In the genomic region with DNA sequence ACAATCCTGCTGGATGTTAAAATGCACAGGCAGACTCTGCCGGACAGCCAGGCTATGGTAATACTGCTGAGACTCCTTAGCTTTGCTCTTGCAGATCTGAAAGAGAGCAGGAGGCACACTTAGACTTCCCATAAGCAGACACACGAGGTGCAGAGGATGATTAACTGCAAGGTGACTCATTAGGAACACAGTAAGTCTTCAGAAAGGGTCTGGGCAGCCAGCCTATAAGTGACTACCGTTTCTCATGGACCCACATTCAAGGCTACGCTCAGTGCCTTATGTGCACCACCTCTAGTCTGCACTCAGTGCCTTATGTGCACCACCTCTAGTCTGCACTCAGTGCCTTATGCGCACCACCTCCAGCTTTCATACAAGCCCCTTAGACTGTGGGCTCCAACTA, we compare ENCODE assay signal across 21 mouse cellular contexts. TPM values are rescaled to one million over a fixed set of nuclear protein-coding genes. Genes with fewer than 3 reads are reported as not detected.
DNase-seq lines count a peak whose midpoint lies in the region; ATAC-seq and TF ChIP-seq lines count a peak whose summit lies in the region.
"Had no signal": no experiment of that assay in that cellular context is flagged by ENCODE, and none has a peak within 500 bp of the region (broad histone marks: within the 10 kb centered on the region; RNA-seq: fewer than 3 reads in every experiment).

No protein-coding gene starts in this region.

- H3K9me3 ChIP-seq in heart, embryonic 10.5 days = no peaks in the 10 kb centered on the region
- H3K9me3 ChIP-seq: embryonic facial prominence, embryonic 10.5 days; forebrain, embryonic 13.5 days; G1E; heart, embryonic 12.5 days; hindbrain, embryonic 10.5 days; intestine, embryonic 15.5 days had no signal

- ATAC-seq in megakaryocyte, adult 5-6 weeks (ENCODE audit: poor library complexity, severe bottlenecking) = peak; percentile 15; the same call in 1 of the 2 replicates
- ATAC-seq: CD4-positive, CD25-positive, alpha-beta regulatory T cell, adult 4 months; forebrain, embryonic 13.5 days; intestine, embryonic 15.5 days had no signal

- H3K27ac ChIP-seq in heart, adult 2 months = no peak overlapping the region
- H3K27ac ChIP-seq in bone marrow macrophage, adult 2 months (ENCODE audit: insufficient read depth, low read depth, low read length) = peak overlapping the region; percentile 91
- no peak overlapping the region for H3K27ac ChIP-seq in heart, embryonic 10.5 days
- H3K27ac ChIP-seq: embryonic facial prominence, embryonic 10.5 days; forebrain, embryonic 13.5 days; hindbrain, embryonic 10.5 days; hindbrain, embryonic 14.5 days; intestine, embryonic 15.5 days had no signal

- peak; percentile 72 for DNase-seq in heart, adult 11 months
- no peak for DNase-seq in heart, adult 2 months
- DNase-seq in 416B (ENCODE audit: low read depth) = peak; percentile 49
- DNase-seq in heart, adult 8-10 months (ENCODE audit: low spot score) = no peak
- no peak for DNase-seq in heart, embryonic 10.5 days (ENCODE audit: low spot score)
- DNase-seq: B cell, adult 2 months; cerebellum, adult 18-20 months; cerebellum, adult 9-11 months; cerebellum, postnatal 36 days; gastrocnemius, postnatal 10 days; kidney, adult 18-20 months had no signal

- TF ChIP-seq CTCF in heart, adult 2 months (IDR thresholded peaks at IDR 0.05) = no peak
- no peak for TF ChIP-seq CTCF in bone marrow macrophage, adult 2 months (IDR thresholded peaks at IDR 0.05; ENCODE audit: low read depth, low read length)

- H3K4me3 ChIP-seq in heart, adult 2 months = no peak overlapping the region
- H3K4me3 ChIP-seq in bone marrow macrophage, adult 2 months (ENCODE audit: insufficient read depth, low read length) = peak overlapping the region; percentile 20
- no peak overlapping the region for H3K4me3 ChIP-seq in heart, embryonic 10.5 days
- H3K4me3 ChIP-seq: embryonic facial prominence, embryonic 10.5 days; forebrain, embryonic 13.5 days; heart, embryonic 12.5 days; hindbrain, embryonic 10.5 days; intestine, embryonic 15.5 days had no signal

- H3K27me3 ChIP-seq in heart, adult 2 months (ENCODE audit: control insufficient read depth, insufficient read depth, low read length) = no peaks in the 10 kb centered on the region
- H3K27me3 ChIP-seq in heart, embryonic 10.5 days (ENCODE audit: insufficient read depth, poor library complexity, severe bottlenecking) = no peaks in the 10 kb centered on the region
- H3K27me3 ChIP-seq: forebrain, embryonic 13.5 days; heart, embryonic 12.5 days; intestine, embryonic 15.5 days had no signal

- intact Hi-C loops in heart, adult 2 months (cut with DNase I) = no loop called here

- 75% methylated on average over 5 of the region's 5 CpGs for WGBS in heart, adult 2 months
- 86% methylated on average over 5 of the region's 5 CpGs for WGBS in heart, embryonic 10.5 days

- no peaks in the 10 kb centered on the region for H3K36me3 ChIP-seq in heart, adult 2 months (ENCODE audit: control insufficient read depth, insufficient read depth, low read length)
- H3K36me3 ChIP-seq in heart, embryonic 10.5 days = peaks cover 41% of the 10 kb centered on the region

- H3K79me2 ChIP-seq in heart, adult 2 months (replicated peaks; ENCODE audit: control insufficient read depth, insufficient read depth, low read length) = no peaks in the 10 kb centered on the region

- no peak for TF ChIP-seq EP300 in heart, adult 2 months (IDR thresholded peaks at IDR 0.05; ENCODE audit: insufficient read depth, low read depth, low read length)

- H3K9ac ChIP-seq in heart, adult 2 months (ENCODE audit: low read depth, low read length) = no peak overlapping the region
- H3K9ac ChIP-seq: forebrain, embryonic 13.5 days; heart, embryonic 12.5 days; hindbrain, embryonic 14.5 days; intestine, embryonic 15.5 days had no signal

- H3K4me1 ChIP-seq in heart, adult 2 months (ENCODE audit: control insufficient read depth, insufficient read depth, low read length) = no peaks in the 10 kb centered on the region
- H3K4me1 ChIP-seq in bone marrow macrophage, adult 2 months (ENCODE audit: control insufficient read depth, insufficient read depth, low read length) = peaks cover 36% of the 10 kb centered on the region
- peaks cover 5% of the 10 kb centered on the region for H3K4me1 ChIP-seq in heart, embryonic 10.5 days
- H3K4me1 ChIP-seq: forebrain, embryonic 13.5 days; heart, embryonic 12.5 days; hindbrain, embryonic 10.5 days; intestine, embryonic 15.5 days had no signal

- no peak for TF ChIP-seq POLR2A in heart, adult 2 months (IDR thresholded peaks at IDR 0.05; ENCODE audit: insufficient read depth, low read depth, low read length)
- no peak for TF ChIP-seq POLR2A in bone marrow macrophage, adult 2 months (IDR thresholded peaks at IDR 0.05; ENCODE audit: borderline replicate concordance, low read depth, low read length)

RNA-seq across cellular contexts. Expression of a gene that starts 42.2 kb away (rescaled TPM):
- total RNA-seq in heart, adult 2 months (2021) = 100 to 1,000 TPM; 182 to 196 TPM
- 209 and 406 TPM in 2 replicates for polyA plus RNA-seq in heart, adult 2 months (2012; rRNA removed)
- 57.9 and 64.3 TPM in 2 replicates for polyA plus RNA-seq in bone marrow macrophage, adult 2 months (2012; ENCODE audit: insufficient read depth, insufficient read length, missing spikeins)
- 22.5 and 28.9 TPM in 2 replicates for total RNA-seq in megakaryocyte, adult 5-6 weeks (2015)
- total RNA-seq in megakaryocyte, adult 5-6 weeks (2017) = 17.9 and 20.4 TPM in 2 replicates
- total RNA-seq in heart, adult 8-10 months (2022) = 100 to 1,000 TPM; 189 to 223 (median 201) TPM
- 399 and 412 TPM in 2 replicates for polyA plus RNA-seq in heart, embryonic 10.5 days (2016; fragmentation: Nextera tagmentation; extraction: Ambion mirVana)
- polyA plus RNA-seq: G1E had no signal

Comparison
In these comparisons a context has a peak if more than half of its experiments do, and no peak if none do; other contexts are left out.
1. DNase-seq: peak in heart, adult 11 months (single experiment) and 416B (single experiment); none in heart, adult 2 months (0 of 2), heart, adult 8-10 months (single experiment) and heart, embryonic 10.5 days (single experiment).
2. RNA of a gene that starts 42.2 kb away (total RNA-seq): 189 to 223 TPM in heart, adult 8-10 months and 182 to 196 TPM in heart, adult 2 months; 17.9 to 28.9 TPM in megakaryocyte, adult 5-6 weeks; every median in the first group is over 4 times any median in the second.